ENCODE assay signal across 21 mouse cellular contexts in genomic region chrX:11647527-11647836, GRCm38 (mm10).
"Had no signal": no experiment of that assay in that cellular context is flagged by ENCODE, and none has a peak within 500 bp of the region (broad histone marks: within the 10 kb centered on the region; RNA-seq: fewer than 3 reads in every experiment).

No protein-coding gene starts in this region.

- H3K36me3 ChIP-seq: limb, embryonic 12.5 days; limb, embryonic 15.5 days; lung, embryonic 15.5 days; midbrain, embryonic 10.5 days; neural tube, embryonic 12.5 days; neural tube, embryonic 15.5 days; stomach, embryonic 15.5 days had no signal

- H3K4me1 ChIP-seq: limb, embryonic 12.5 days; limb, embryonic 15.5 days; lung, embryonic 15.5 days; midbrain, embryonic 10.5 days; neural tube, embryonic 12.5 days; neural tube, embryonic 15.5 days; stomach, embryonic 15.5 days had no signal

- DNase-seq: kidney, adult 2 months; kidney, postnatal 10 days; kidney, postnatal 4 days; left cerebral cortex, postnatal 4 days; lung, adult 18-20 months; lung, postnatal 10 days; lung, postnatal 36 days; midbrain, embryonic 14.5 days; right cerebral cortex, adult 18-20 months; right cerebral cortex, postnatal 14 days; right cerebral cortex, postnatal 4 days; spleen, adult 18-20 months had no signal

- H3K27ac ChIP-seq: limb, embryonic 12.5 days; limb, embryonic 15.5 days; liver, embryonic 14.5 days; lung, embryonic 15.5 days; midbrain, embryonic 10.5 days; neural tube, embryonic 12.5 days; neural tube, embryonic 15.5 days; stomach, embryonic 15.5 days had no signal

- H3K9me3 ChIP-seq: limb, embryonic 15.5 days; lung, embryonic 15.5 days; midbrain, embryonic 10.5 days; neural tube, embryonic 12.5 days; neural tube, embryonic 15.5 days; stomach, embryonic 15.5 days had no signal

- H3K27me3 ChIP-seq: lung, embryonic 15.5 days; neural tube, embryonic 12.5 days; neural tube, embryonic 15.5 days; stomach, embryonic 15.5 days had no signal

- H3K9ac ChIP-seq: limb, embryonic 12.5 days; limb, embryonic 15.5 days; liver, embryonic 14.5 days; lung, embryonic 15.5 days; neural tube, embryonic 12.5 days; neural tube, embryonic 15.5 days; stomach, embryonic 15.5 days had no signal

- H3K4me3 ChIP-seq: limb, embryonic 12.5 days; limb, embryonic 15.5 days; lung, embryonic 15.5 days; megakaryocyte, embryonic 14.5 days; midbrain, embryonic 10.5 days; neural tube, embryonic 12.5 days; neural tube, embryonic 15.5 days; stomach, embryonic 15.5 days had no signal

- H3K4me2 ChIP-seq: limb, embryonic 12.5 days; limb, embryonic 15.5 days; lung, embryonic 15.5 days; neural tube, embryonic 12.5 days; neural tube, embryonic 15.5 days; stomach, embryonic 15.5 days had no signal
